Mouse (Mus musculus) olfactory bulb, adult 2 months (tissue): ENCODE data around the gene Nav2.

Experiments
- CTCF ChIP-seq: fragments of 200-500 bp; IDR thresholded peaks from 2 replicates; pipeline ENCODE4 v1.5.1; 2012; ENCODE audit warnings: low read depth, mild to moderate bottlenecking, low read length, moderate library complexity; ENCODE audit not compliant: insufficient read depth
- POLR2A ChIP-seq: fragments of 200-500 bp; IDR thresholded peaks from 2 replicates; pipeline ENCODE4 v1.6.1; 2012; ENCODE audit warnings: mild to moderate bottlenecking, low read depth, low read length, moderate library complexity; ENCODE audit not compliant: insufficient read depth

- no peak for TF ChIP-seq CTCF
- no peak for TF ChIP-seq POLR2A
These were observed 176.3 kb downstream of the Nav2 start for GRCm38 (mm10) chr7:49084768-49085167.
